Mouse (Mus musculus) heart, adult 2 months (tissue): ENCODE results near the gene Tspo2. TPM values are rescaled to one million over a fixed set of nuclear protein-coding genes. Genes with fewer than 3 reads are reported as not detected.
"Not testable (repeated sequence)": the region's sequence is repeated elsewhere in the genome, so short reads cannot be mapped to it uniquely, and the experiment has no call there.

ENCODE experiments used
- DNase-seq, 2 experiments: peaks; one replicate each; pipeline ENCODE4 v3.0.0; 2021
- H3K27ac ChIP-seq: fragments of 200-600 bp; 2 replicates; pipeline ENCODE4 v1.8.1; 2022
- H3K27me3 ChIP-seq: fragments of 200-500 bp; 2 replicates; pipeline ENCODE4 v1.6.1; 2012; ENCODE audit warnings: mild to moderate bottlenecking, low read length, inconsistent platforms, mixed read lengths; ENCODE audit not compliant: control insufficient read depth, insufficient read depth
- H3K36me3 ChIP-seq: fragments of 200-500 bp; 2 replicates; pipeline ENCODE4 v1.6.1; 2012; ENCODE audit warnings: low read length, inconsistent platforms; ENCODE audit not compliant: control insufficient read depth, insufficient read depth
- H3K4me1 ChIP-seq: fragments of 200-500 bp; 2 replicates; pipeline ENCODE4 v1.6.1; 2011; ENCODE audit warnings: low read length; ENCODE audit not compliant: control insufficient read depth, insufficient read depth
- H3K4me3 ChIP-seq: fragments of 200-600 bp; 2 replicates; pipeline ENCODE4 v1.8.1; 2022
- H3K79me2 ChIP-seq: fragments of 200-500 bp; replicated peaks from 2 replicates; pipeline ENCODE4 v1.6.1; 2012; ENCODE audit warnings: mild to moderate bottlenecking, inconsistent platforms, low read length, moderate library complexity, mixed read lengths; ENCODE audit not compliant: control insufficient read depth, insufficient read depth
- H3K9ac ChIP-seq: fragments of 200-500 bp; 2 replicates; pipeline ENCODE4 v1.6.1; 2012; ENCODE audit warnings: low read depth, mild to moderate bottlenecking, control low read depth, inconsistent platforms, low read length, mixed read lengths
- CTCF ChIP-seq: fragments of 200-600 bp; IDR thresholded peaks from 2 replicates; pipeline ENCODE4 v1.8.1; 2022; ENCODE audit warnings: antibody characterized with exemption, mild to moderate bottlenecking, moderate library complexity
- EP300 ChIP-seq: fragments of 200-500 bp; IDR thresholded peaks from 2 replicates; pipeline ENCODE4 v1.6.1; 2011; ENCODE audit warnings: low read depth, low read length, control low read depth; ENCODE audit not compliant: insufficient read depth
- POLR2A ChIP-seq: fragments of 200-500 bp; IDR thresholded peaks from 2 replicates; pipeline ENCODE4 v1.6.1; 2011; ENCODE audit warnings: mild to moderate bottlenecking, low read depth, low read length, control low read depth; ENCODE audit not compliant: insufficient read depth
- WGBS: fragments of 180-500 bp; shearing (Covaris S2); methylation state at CpG from one replicate; pipeline ENCODE4 v1.1.7; 2018; 5-methylcytosine and 5-hydroxymethylcytosine counted together
- intact Hi-C: fragments of 180-260 bp; cut with DNase I; formaldehyde crosslinking; loops from one replicate; pipeline ENCODE4 v1.15.1; 2025
- polyA plus RNA-seq: library from polyadenylated mRNA; depleted of rRNA; stranded (reverse); fragments of >200 nt; gene quantifications from 2 replicates; pipeline ENCODE4 v1.2.3, GENCODE M21; 2012
- total RNA-seq, 2 experiments: library from RNA; stranded (reverse); gene quantifications; 2 replicates each; pipeline ENCODE4 v1.2.3; 2021

Gene Tspo2
- total and polyA plus RNA-seq, 3 experiments: 1.9 to 5.4 TPM; not detected in 1

- H3K36me3 ChIP-seq: no peaks in the 10 kb centered on the region
- no peak overlapping the region for H3K27ac ChIP-seq
- WGBS: 94% methylated on average over 3 of the region's 3 CpGs
- no peak for DNase-seq
- no peaks in the 10 kb centered on the region for H3K79me2 ChIP-seq
- no peak overlapping the region for H3K9ac ChIP-seq
- no peak overlapping the region for H3K4me3 ChIP-seq
- H3K4me1 ChIP-seq: no peaks in the 10 kb centered on the region
- H3K27me3 ChIP-seq: no peaks in the 10 kb centered on the region
- intact Hi-C loops: no loop called here
- TF ChIP-seq CTCF: no peak
- no peak for TF ChIP-seq POLR2A
- no peak for TF ChIP-seq EP300
Measured at GRCm38 (mm10) chr17:48489466-48489865, 38.1 kb upstream of the Tspo2 start.

- intact Hi-C loops: no loop called here
- no peak overlapping the region for H3K4me3 ChIP-seq
Measured at GRCm38 (mm10) chr17:48484191-48484590, 32.9 kb upstream of the Tspo2 start.

GRCm38 (mm10) chr17:48483764-48484163 lies 32.4 kb upstream of the Tspo2 start:
- TF ChIP-seq CTCF: no peak
- no peak for TF ChIP-seq EP300
- no peak for TF ChIP-seq POLR2A
- WGBS: 53% methylated on average over 5 of the region's 5 CpGs
- intact Hi-C loops: no loop called here
- DNase-seq: no peak
- no peak overlapping the region for H3K4me3 ChIP-seq
- H3K27ac ChIP-seq: no peak overlapping the region
- no peaks in the 10 kb centered on the region for H3K79me2 ChIP-seq
- no peak overlapping the region for H3K9ac ChIP-seq
- no peaks in the 10 kb centered on the region for H3K4me1 ChIP-seq
- H3K36me3 ChIP-seq: no peaks in the 10 kb centered on the region
- no peaks in the 10 kb centered on the region for H3K27me3 ChIP-seq

More at GRCm38 (mm10) chr17:48484191-48484590, 32.9 kb upstream of the Tspo2 start:
- DNase-seq: no peak
- no peaks in the 10 kb centered on the region for H3K79me2 ChIP-seq
- TF ChIP-seq EP300 (no peak), CTCF (no peak), POLR2A (no peak)
- H3K4me1 ChIP-seq: no peaks in the 10 kb centered on the region
- WGBS: 84% methylated on average over 5 of the region's 5 CpGs
- no peaks in the 10 kb centered on the region for H3K36me3 ChIP-seq
- H3K9ac ChIP-seq: no peak overlapping the region
- H3K27ac ChIP-seq: no peak overlapping the region
- H3K27me3 ChIP-seq: no peaks in the 10 kb centered on the region

GRCm38 (mm10) chr17:48479952-48480351 lies 28.6 kb upstream of the Tspo2 start:
- WGBS: 83% methylated on average over 10 of the region's 10 CpGs
- no peaks in the 10 kb centered on the region for H3K27me3 ChIP-seq
- H3K36me3 ChIP-seq: no peaks in the 10 kb centered on the region
- TF ChIP-seq EP300 (no peak), CTCF (no peak), POLR2A (no peak)
- no peak overlapping the region for H3K27ac ChIP-seq
- no peak overlapping the region for H3K4me3 ChIP-seq
- H3K79me2 ChIP-seq: no peaks in the 10 kb centered on the region
- no peak for DNase-seq
- H3K4me1 ChIP-seq: no peaks in the 10 kb centered on the region
- intact Hi-C loops: no loop called here
- no peak overlapping the region for H3K9ac ChIP-seq

GRCm38 (mm10) chr17:48475444-48475843 lies 24.1 kb upstream of the Tspo2 start:
- 78% methylated on average over 8 of the region's 8 CpGs for WGBS
- H3K4me1 ChIP-seq: no peaks in the 10 kb centered on the region
- H3K27me3 ChIP-seq: no peaks in the 10 kb centered on the region
- intact Hi-C loops: loop anchor here (2.0 kb wide), 1 partner anchor 25 kb away; no protein-coding TSS in a partner anchor
- DNase-seq: no peak
- H3K79me2 ChIP-seq: no peaks in the 10 kb centered on the region
- no peak overlapping the region for H3K4me3 ChIP-seq
- TF ChIP-seq EP300: no peak
- no peak for TF ChIP-seq CTCF
- TF ChIP-seq POLR2A: no peak
- H3K36me3 ChIP-seq: no peaks in the 10 kb centered on the region
- H3K9ac ChIP-seq: no peak overlapping the region
- no peak overlapping the region for H3K27ac ChIP-seq

GRCm38 (mm10) chr17:48474282-48474681 lies 23.0 kb upstream of the Tspo2 start:
- H3K4me3 ChIP-seq, H3K79me2 ChIP-seq, H3K27ac ChIP-seq, H3K9ac ChIP-seq, H3K4me1 ChIP-seq, H3K27me3 ChIP-seq, H3K36me3 ChIP-seq: not testable (repeated sequence)
- peak in 1 of 2 experiments; percentile 45 for DNase-seq
- intact Hi-C loops: loop anchor here (2.0 kb wide), 1 partner anchor 27 kb away; no protein-coding TSS in a partner anchor
- WGBS: 49% methylated on average over 6 of the region's 6 CpGs
